Mouse (Mus musculus) lung, postnatal 0 days (tissue): Measurements from ENCODE around the gene Slc16a12.

ENCODE experiments used
- CTCF ChIP-seq: IDR thresholded peaks from 2 replicates; pipeline ENCODE4 v1.5.1; 2016; ENCODE audit warnings: antibody characterized with exemption, mild to moderate bottlenecking
- EP300 ChIP-seq: IDR thresholded peaks from 2 replicates; pipeline ENCODE4 v1.6.1; 2016; ENCODE audit warnings: antibody characterized with exemption, mild to moderate bottlenecking, control low read depth

DNA sequence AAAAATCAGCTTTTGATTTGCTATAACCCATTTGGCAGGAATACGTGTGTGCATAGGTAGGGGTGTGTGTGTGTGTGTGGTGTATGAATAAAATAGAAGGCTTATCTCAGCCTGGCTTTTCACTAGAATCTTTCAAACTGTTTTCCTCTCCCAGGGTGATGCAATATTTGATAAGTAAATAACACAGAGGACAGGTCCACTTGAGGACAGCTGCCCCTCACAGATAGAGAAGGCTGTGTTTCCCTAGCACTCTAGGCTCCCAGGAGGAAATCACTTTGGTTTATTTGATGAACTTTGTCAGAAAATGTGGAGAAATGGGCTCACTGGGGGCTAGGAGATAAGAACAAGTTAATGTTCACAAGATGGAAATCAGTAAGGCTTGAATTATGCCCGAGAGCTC is 35.0 kb downstream of the Slc16a12 start:
- TF ChIP-seq CTCF (no peak), EP300 (peak; percentile 77)
